Mouse (Mus musculus): Measurements from ENCODE around the gene Jag1.

DNA sequence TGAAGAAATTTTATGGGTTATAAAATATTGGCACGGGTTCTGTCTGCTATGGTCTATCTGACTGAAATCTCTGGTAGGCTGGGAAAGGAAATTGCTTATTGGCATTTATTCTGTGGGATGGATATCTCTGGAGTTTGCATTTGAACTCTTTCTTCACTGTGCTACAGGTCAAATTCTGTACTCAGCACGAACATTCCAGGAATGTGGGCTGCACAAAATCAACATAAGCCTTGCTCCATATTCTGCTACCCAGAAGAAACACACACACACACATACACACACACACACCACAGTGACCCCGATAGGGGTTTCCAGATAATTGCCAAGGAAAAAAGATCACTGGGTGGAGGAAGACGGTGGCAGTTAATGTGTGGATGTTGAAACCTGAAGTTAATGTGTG is 37.4 kb upstream of the Jag1 start:
- TF ChIP-seq CTCF (IDR thresholded peaks at IDR 0.05; ENCODE audit: low read depth) (no peak), EP300 (IDR thresholded peaks at IDR 0.05; ENCODE audit: low read depth) (no peak)

Measured in heart, postnatal 0 days (tissue).